7 mouse cellular contexts compared by ENCODE assay signal in the genomic region with DNA sequence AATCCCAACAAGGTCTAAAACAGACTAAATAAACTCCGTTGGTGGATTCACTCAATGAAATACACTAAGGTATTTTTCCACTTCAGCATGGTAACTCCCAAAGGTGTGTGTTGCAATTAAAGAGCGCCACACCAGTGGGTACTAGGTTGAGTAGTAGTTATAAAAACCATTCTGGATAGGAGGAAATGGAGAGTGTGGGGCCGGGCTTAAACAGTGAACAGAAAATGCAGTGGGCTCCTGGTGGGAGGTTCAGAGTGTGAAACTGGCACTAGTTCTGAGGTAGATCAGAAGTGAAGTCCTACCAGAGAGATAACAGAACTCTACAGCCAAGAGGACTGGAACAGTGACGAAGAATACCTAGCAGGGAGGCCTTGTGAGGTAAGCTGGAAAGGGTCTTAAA. TPM values are rescaled to one million over a fixed set of nuclear protein-coding genes. Genes with fewer than 3 reads are reported as not detected.
A peak's percentile ranks its signal among the peaks of the same experiment; 100 is the strongest.
DNase-seq lines count a peak whose midpoint lies in the region; ATAC-seq and TF ChIP-seq lines count a peak whose summit lies in the region.

No protein-coding gene starts in this region.

- no peak overlapping the region for H3K27ac ChIP-seq in liver, embryonic 11.5 days (ENCODE audit: low read depth, low read length)
- peak overlapping the region; percentile 64 for H3K27ac ChIP-seq in forebrain, embryonic 13.5 days
- peak overlapping the region; percentile 80; the same call in 1 of the 2 replicates for H3K27ac ChIP-seq in limb, embryonic 12.5 days
- H3K27ac ChIP-seq in olfactory bulb, adult 2 months (ENCODE audit: insufficient read depth, low read depth, low read length) = peak overlapping the region; percentile 76; the same call in 1 of the 2 replicates

- no peak for TF ChIP-seq POLR2A in olfactory bulb, adult 2 months (IDR thresholded peaks at IDR 0.05; ENCODE audit: insufficient read depth, low read depth, low read length)

- no peak for DNase-seq in liver, embryonic 11.5 days (ENCODE audit: low spot score)
- DNase-seq in liver = no peak
- no peak for DNase-seq in thymus, adult 18-20 months
- no peak for DNase-seq in gastrocnemius, postnatal 4 days (ENCODE audit: low spot score in 2 of 2)

- WGBS in liver, embryonic 11.5 days = 77% methylated on average over 4 of the region's 4 CpGs
- 79% methylated on average over 4 of the region's 4 CpGs for WGBS in forebrain, embryonic 13.5 days
- 80% methylated on average over 4 of the region's 4 CpGs for WGBS in limb, embryonic 12.5 days
- 69% methylated on average over 4 of the region's 4 CpGs for WGBS in olfactory bulb, adult 2 months

- no peak overlapping the region for H3K4me3 ChIP-seq in liver, embryonic 11.5 days (ENCODE audit: low read depth, low read length)
- H3K4me3 ChIP-seq in forebrain, embryonic 13.5 days = peak overlapping the region; percentile 91; the same call in 1 of the 2 replicates
- H3K4me3 ChIP-seq in limb, embryonic 12.5 days (replicated peaks) = peak overlapping the region; percentile 95
- H3K4me3 ChIP-seq in olfactory bulb, adult 2 months (ENCODE audit: insufficient read depth, low read depth, low read length) = no peak overlapping the region

- ATAC-seq in liver, embryonic 11.5 days (replicated peaks; ENCODE audit: low FRiP score) = no peak
- ATAC-seq in forebrain, embryonic 13.5 days = no peak
- no peak for ATAC-seq in limb, embryonic 12.5 days (ENCODE audit: insufficient number of reproducible peaks, insufficient read depth, low FRiP score, low TSS enrichment, low read depth)

- peak overlapping the region; percentile 86 for H3K4me2 ChIP-seq in liver, embryonic 11.5 days
- peak overlapping the region; percentile 76 for H3K4me2 ChIP-seq in forebrain, embryonic 13.5 days
- peak overlapping the region; percentile 74 for H3K4me2 ChIP-seq in limb, embryonic 12.5 days

- H3K27me3 ChIP-seq in liver, embryonic 11.5 days (replicated peaks; ENCODE audit: control insufficient read depth, insufficient read depth, low read length) = no peaks in the 10 kb centered on the region
- H3K27me3 ChIP-seq in forebrain, embryonic 13.5 days = no peaks in the 10 kb centered on the region
- no peaks in the 10 kb centered on the region for H3K27me3 ChIP-seq in limb, embryonic 12.5 days

- peaks cover 8% of the 10 kb centered on the region for H3K4me1 ChIP-seq in liver, embryonic 11.5 days (replicated peaks; ENCODE audit: control insufficient read depth, insufficient read depth, low read length)
- peaks cover 21% of the 10 kb centered on the region for H3K4me1 ChIP-seq in forebrain, embryonic 13.5 days
- peaks cover 10% of the 10 kb centered on the region for H3K4me1 ChIP-seq in limb, embryonic 12.5 days (replicated peaks)
- no peaks in the 10 kb centered on the region for H3K4me1 ChIP-seq in olfactory bulb, adult 2 months (ENCODE audit: control insufficient read depth, insufficient read depth, low read length)

- H3K9ac ChIP-seq in liver, embryonic 11.5 days (ENCODE audit: low read depth, low read length) = no peak overlapping the region
- H3K9ac ChIP-seq in forebrain, embryonic 13.5 days = peak overlapping the region; percentile 43; the same call in 1 of the 2 replicates
- H3K9ac ChIP-seq in limb, embryonic 12.5 days (replicated peaks) = no peak overlapping the region

- TF ChIP-seq CTCF in olfactory bulb, adult 2 months (IDR thresholded peaks at IDR 0.05; ENCODE audit: insufficient read depth, low read depth, low read length) = no peak

- H3K36me3 ChIP-seq in liver, embryonic 11.5 days (ENCODE audit: control insufficient read depth, insufficient read depth, low read length) = peaks cover 4% of the 10 kb centered on the region; the same call in 1 of the 2 replicates
- H3K36me3 ChIP-seq in forebrain, embryonic 13.5 days (ENCODE audit: poor library complexity, severe bottlenecking) = peaks cover 40% of the 10 kb centered on the region
- H3K36me3 ChIP-seq in limb, embryonic 12.5 days = peaks cover 27% of the 10 kb centered on the region

- no peaks in the 10 kb centered on the region; the same call in 1 of the 2 replicates for H3K9me3 ChIP-seq in liver, embryonic 11.5 days (ENCODE audit: control insufficient read depth, low read length)
- no peaks in the 10 kb centered on the region for H3K9me3 ChIP-seq in forebrain, embryonic 13.5 days (replicated peaks)
- H3K9me3 ChIP-seq in limb, embryonic 12.5 days = 0 out of 2 replicates have a peak, but pooled peaks cover 4% of the 10 kb centered on the region

RNA-seq across cellular contexts. Expression of a gene that starts 0.9 kb away (rescaled TPM):
- 71.0 and 74.6 TPM in 2 replicates for polyA plus RNA-seq in liver, embryonic 11.5 days (2014; fragmentation: Nextera tagmentation; extraction: Ambion mirVana)
- 77.3 and 80.1 TPM in 2 replicates for polyA plus RNA-seq in forebrain, embryonic 13.5 days (2015; fragmentation: Nextera tagmentation; extraction: Ambion mirVana)
- polyA plus RNA-seq in limb, embryonic 12.5 days (2016; fragmentation: Nextera tagmentation; extraction: Ambion mirVana) = 100 and 101 TPM in 2 replicates
- polyA plus RNA-seq in olfactory bulb, adult 2 months (2012; ENCODE audit: insufficient read depth, insufficient read length, low replicate concordance, missing spikeins) = not detected in 2 replicates
- total RNA-seq in gastrocnemius, postnatal 4 days (2021) = 10 to 100 TPM; 78.8 to 79.1 TPM

RNA-seq across cellular contexts. Expression of a gene that starts 14.2 kb away (rescaled TPM):
- polyA plus RNA-seq in liver, embryonic 11.5 days (2014; fragmentation: Nextera tagmentation; extraction: Ambion mirVana) = 7.7 and 8.0 TPM in 2 replicates
- polyA plus RNA-seq in forebrain, embryonic 13.5 days (2015; fragmentation: Nextera tagmentation; extraction: Ambion mirVana) = 3.5 and 4.0 TPM in 2 replicates
- 8.0 and 8.1 TPM in 2 replicates for polyA plus RNA-seq in limb, embryonic 12.5 days (2016; fragmentation: Nextera tagmentation; extraction: Ambion mirVana)
- not detected in 2 replicates for polyA plus RNA-seq in olfactory bulb, adult 2 months (2012; ENCODE audit: insufficient read depth, insufficient read length, low replicate concordance, missing spikeins)
- 10 to 100 TPM; 10.5 to 15.4 TPM for total RNA-seq in gastrocnemius, postnatal 4 days (2021)

RNA-seq across cellular contexts. Expression of a gene that starts 30.7 kb away (rescaled TPM):
- not detected in 2 replicates for polyA plus RNA-seq in liver, embryonic 11.5 days (2014; fragmentation: Nextera tagmentation; extraction: Ambion mirVana)
- 0.33 TPM in 1 of 2 replicates, not detected in the other for polyA plus RNA-seq in forebrain, embryonic 13.5 days (2015; fragmentation: Nextera tagmentation; extraction: Ambion mirVana)
- not detected in 2 replicates for polyA plus RNA-seq in limb, embryonic 12.5 days (2016; fragmentation: Nextera tagmentation; extraction: Ambion mirVana)
- polyA plus RNA-seq in olfactory bulb, adult 2 months (2012; ENCODE audit: insufficient read depth, insufficient read length, low replicate concordance, missing spikeins) = not detected in 2 replicates
- not detected for total RNA-seq in gastrocnemius, postnatal 4 days (2021)

Comparison
In these comparisons a context has a peak if more than half of its experiments do, and no peak if none do; other contexts are left out.
1. H3K4me3 ChIP-seq: peak in forebrain, embryonic 13.5 days (single experiment) and limb, embryonic 12.5 days (single experiment); none in liver, embryonic 11.5 days (single experiment) and olfactory bulb, adult 2 months (single experiment).
2. Peak in every context shown above with its lines, with median percentiles within 50 percentile points of each other: H3K4me2 ChIP-seq.